Mouse (Mus musculus) kidney, adult 8-10 months (tissue): ENCODE data around the gene Nmrk2.
A peak's percentile ranks its signal among the peaks of the same experiment; 100 is the strongest.
"Not testable (repeated sequence)": the region's sequence is repeated elsewhere in the genome, so short reads cannot be mapped to it uniquely, and the experiment has no call there.

Experiments used
- DNase-seq, 2 experiments: peaks; one replicate each; pipeline ENCODE4 v3.0.0; 2022

Gene Nmrk2

GRCm38 (mm10) chr10:81182336-81183333, 19.2 kb downstream of the Nmrk2 start, which contains the start of gene Dapk3:
Gene Dapk3 (plus strand): TSS chr10:81183005.
- peak; percentile 98 to 99 for DNase-seq

DNA sequence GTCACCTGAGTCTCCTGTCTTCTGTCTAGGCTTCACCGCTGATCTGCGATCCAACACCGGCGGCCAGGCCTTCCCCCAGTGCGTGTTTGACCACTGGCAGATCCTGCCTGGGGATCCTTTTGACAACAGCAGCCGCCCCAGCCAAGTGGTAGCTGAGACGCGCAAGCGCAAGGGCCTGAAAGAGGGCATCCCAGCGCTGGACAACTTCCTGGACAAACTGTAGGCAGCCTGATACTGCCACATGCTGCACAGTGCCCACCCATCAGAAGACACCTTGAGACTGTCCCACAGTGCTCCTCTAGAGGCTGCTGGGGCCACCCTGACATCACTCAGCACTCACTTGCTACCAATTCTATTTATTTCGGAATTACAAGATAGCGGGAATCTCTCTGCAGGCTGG, 20.0 kb downstream of the Nmrk2 start:
- DNase-seq: not testable (repeated sequence)

GRCm38 (mm10) chr10:81180946-81181345, 20.9 kb downstream of the Nmrk2 start:
- no peak for DNase-seq

- no peak for DNase-seq
Measured at GRCm38 (mm10) chr10:81179451-81180342, 22.2 kb downstream of the Nmrk2 start.

DNA sequence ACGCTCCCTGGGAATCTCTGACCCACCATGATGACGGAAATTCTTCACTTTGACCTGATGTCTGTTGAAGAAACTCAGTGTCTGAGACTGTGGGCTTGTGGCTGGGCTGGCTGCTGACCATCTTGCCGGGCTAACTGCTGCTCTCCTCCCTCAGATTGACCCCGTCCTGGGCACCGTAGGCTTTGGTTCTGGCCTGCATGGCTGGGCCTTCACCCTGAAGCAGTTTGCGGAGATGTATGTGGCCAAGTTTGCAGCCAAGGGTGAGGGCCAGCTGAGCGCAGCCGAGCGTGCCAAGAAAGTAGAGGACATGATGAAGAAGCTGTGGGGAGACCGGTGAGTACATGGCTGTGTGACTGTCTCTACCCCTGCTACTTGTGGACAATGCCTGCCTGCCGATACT, 22.9 kb downstream of the Nmrk2 start:
- DNase-seq: no peak

- no peak for DNase-seq
Measured at GRCm38 (mm10) chr10:81177958-81178712, 23.7 kb downstream of the Nmrk2 start.

GRCm38 (mm10) chr10:81177491-81177925, 24.3 kb downstream of the Nmrk2 start:
- no peak for DNase-seq

DNA sequence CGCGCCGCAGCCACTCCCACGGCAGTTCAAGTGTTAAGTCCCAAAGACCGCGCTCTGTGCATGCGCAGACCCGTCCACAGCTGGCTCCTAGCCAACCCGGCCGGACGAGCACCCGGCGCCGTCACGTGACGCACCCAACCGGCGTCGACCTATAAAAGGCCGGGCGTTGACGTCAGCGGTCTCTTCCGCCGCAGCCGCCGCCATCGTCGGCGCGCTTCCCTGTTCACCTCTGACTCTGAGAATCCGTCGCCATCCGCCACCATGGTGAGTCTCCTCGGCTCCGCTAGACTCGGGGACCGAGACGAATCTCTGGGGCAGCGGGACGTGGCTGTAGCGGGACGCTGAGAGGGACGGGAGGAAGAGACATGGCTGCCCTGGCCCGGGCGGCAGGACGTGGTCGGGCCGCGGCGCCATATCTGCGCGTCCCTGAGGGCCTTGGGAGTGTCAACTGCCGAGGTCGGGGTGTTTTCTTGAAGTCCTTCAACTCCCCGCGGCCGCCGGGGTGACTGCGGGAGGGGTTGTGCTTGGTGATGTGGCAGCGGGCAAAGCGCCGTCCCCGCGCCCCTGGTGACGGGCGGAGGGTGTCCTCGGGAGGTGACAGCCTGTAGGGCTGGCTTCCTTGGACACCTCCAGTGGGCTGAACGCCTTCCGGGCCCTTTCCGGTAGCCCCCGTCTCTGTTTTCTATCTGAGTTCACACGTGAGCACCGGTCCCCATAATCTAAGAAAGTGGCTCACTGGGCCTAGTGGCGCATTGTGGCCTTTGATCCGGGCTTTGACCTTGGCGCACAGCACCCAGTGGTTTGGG, 25.2 kb downstream of the Nmrk2 start, which contains the start of gene Eef2:
Eef2 (plus strand) TSS at position 166 of the 806 bp plus-strand sequence.
- peak; percentile 99 for DNase-seq

DNA sequence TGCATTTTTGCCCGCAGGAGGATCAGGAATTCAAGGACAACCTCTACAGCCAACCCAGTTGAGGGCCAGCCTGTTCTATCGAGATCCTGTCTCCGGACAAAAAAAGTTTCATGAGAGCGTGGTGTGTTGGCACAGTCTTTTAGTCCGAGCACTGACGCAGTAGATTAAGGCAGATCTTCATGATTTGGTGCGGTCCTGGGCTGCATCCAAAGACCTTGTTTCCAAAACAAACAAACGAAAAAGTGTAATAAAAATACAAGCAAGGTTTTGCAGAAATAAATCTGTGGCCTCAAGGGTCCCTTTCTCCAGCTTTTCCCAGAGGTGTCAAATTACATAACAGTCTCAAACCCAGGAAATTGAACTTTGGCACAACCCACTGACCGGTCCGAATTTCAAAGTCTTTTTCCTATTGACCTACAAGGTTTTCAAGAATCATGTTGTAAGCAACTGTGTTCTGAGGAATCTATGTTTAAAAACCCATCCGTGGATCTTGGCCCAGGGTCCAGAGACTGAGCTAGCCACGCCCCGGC, 25.9 kb downstream of the Nmrk2 start:
- DNase-seq: no peak

DNA sequence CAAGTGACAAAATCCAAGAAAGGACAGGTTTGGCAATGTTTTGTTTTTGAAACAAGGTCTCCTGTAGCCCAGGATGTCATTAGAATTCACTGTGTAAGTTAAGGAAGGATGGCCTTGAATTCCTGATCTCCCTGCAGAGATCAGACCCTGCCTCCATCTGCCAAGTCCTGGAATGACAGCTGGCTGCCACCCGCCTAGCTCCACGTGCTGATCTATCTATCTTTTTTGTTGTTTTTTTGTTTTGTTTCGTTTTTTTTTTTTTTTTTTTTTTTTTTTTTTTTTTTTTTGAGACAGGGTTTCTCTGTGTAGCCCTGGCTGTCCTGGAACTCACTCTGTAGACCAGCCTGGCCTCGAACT, 26.5 kb downstream of the Nmrk2 start:
- DNase-seq: not testable (repeated sequence)

GRCm38 (mm10) chr10:81174617-81175344, 27.1 kb downstream of the Nmrk2 start:
- DNase-seq: peak; percentile 83 to 91

DNA sequence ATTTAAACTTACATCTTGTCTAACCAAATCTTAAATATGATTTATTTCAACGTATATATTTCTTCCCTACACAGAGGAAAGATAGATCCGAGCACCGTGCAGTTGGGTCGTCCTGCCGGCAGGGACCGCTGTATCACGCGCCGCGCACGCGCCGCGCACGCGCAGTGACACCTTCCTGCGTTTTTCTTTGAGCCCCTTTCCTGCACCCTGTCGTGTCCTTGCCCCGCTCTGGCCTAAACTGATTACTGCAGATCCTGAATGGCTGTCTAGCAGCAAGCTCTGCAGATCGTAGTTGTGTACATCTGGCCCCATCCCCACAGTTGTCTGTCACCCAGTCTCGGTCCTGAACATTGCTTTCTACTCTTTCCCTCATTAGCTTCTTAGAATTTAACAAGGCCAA, 28.7 kb downstream of the Nmrk2 start:
- peak; percentile 74 to 80 for DNase-seq

DNA sequence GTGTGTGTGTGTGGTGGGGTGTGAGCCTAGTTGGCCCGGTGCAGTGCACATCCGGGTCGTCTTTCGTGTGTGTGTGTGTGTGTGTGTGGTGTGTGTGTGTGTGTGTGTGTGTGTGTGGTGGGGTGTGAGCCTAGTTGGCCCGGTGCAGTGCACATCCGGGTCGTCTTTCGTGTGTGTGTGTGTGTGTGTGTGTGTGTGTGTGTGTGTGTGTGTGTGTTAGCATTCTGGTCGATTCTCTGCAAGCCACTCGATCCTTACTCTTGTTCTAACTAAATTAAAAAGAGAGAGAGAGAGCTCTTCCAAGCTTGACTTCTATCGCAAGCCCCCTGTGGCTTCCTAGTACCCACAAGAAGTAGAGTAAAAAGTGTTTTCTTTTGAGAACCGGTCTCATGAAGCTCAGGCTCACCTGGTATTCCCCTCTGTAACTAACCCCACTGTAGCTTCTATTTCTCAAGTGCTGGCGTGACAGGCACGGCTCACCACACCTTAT, 32.4 kb downstream of the Nmrk2 start:
- not testable (repeated sequence) for DNase-seq

- DNase-seq: peak; percentile 88 to 90
Measured at GRCm38 (mm10) chr10:81168521-81169244, 33.2 kb downstream of the Nmrk2 start.

- no peak for DNase-seq
Measured at GRCm38 (mm10) chr10:81168087-81168431, 33.8 kb downstream of the Nmrk2 start.

DNA sequence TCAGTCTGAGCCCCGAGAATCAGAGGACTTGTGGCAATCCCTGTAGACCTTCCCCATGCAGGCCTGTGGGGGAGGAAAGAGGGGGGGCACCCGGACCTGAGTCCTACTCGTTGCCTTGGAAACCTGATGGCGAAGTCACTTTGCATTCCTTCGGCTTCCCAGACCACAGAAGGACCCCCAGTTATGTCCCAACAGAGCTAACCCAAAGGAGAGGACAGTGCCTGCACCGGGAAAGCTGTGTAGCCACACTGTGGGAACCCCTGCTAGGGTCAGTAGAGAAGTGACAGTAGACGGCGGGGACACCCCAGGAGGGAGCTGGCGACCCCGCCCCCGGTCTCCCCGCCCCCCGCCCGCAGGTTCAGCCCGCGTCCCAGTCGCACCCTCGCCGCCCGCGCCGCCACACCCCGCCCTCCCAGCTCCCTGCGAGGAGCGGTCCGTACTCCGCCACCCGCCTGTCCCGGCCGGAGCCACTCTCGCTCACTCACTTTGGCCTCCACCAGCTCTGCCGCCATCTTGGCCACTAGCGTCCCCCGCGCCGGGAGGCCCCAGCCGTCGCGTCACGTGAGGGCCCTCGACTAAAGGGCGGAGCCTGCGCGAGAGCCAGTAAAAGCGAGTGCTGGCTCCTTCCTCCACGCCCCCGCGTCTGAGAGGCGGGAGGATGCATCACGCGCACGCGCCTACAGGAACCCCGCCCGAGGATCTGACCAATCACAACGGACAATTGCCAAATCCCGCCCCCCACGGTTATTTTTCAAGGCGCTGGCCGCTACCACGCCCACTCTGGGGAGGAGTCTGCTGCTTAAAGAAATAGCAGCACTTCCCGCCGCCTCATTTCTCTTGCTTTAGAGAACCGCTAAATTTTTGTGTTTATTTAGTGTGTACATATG, 34.4 kb downstream of the Nmrk2 start, which contains the start of gene Pias4:
Pias4 (minus strand) TSS at position 724 of the 887 bp plus-strand sequence.
- peak; percentile 100 for DNase-seq

GRCm38 (mm10) chr10:81165118-81165517, 36.7 kb downstream of the Nmrk2 start:
- no peak for DNase-seq

DNA sequence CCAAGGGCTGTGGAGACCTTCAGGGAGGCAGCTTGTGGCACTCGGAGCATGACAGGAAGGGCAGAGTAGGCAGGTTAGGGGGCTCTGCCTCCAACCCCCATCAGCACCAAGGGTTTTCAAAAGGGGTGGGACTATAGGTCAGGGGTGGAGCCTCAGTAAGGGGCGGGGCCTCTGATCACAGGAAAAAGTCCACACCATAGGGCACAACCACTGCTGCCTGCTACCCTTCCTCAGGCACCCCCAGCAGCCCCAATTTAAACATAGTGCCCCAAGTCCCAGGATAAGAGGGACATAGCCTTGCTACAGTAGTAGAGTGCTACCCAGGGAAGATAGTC, 39.6 kb downstream of the Nmrk2 start:
- no peak for DNase-seq
